In genomic region chr10:117341029-117341428, GRCm38 (mm10) we compare ENCODE assay signal across 28 mouse cellular contexts. TPM values are rescaled to one million over a fixed set of nuclear protein-coding genes. Genes with fewer than 3 reads are reported as not detected.
A peak's percentile ranks its signal among the peaks of the same experiment; 100 is the strongest.
DNase-seq lines count a peak whose midpoint lies in the region; ATAC-seq and TF ChIP-seq lines count a peak whose summit lies in the region.
"Had no signal": no experiment of that assay in that cellular context is flagged by ENCODE, and none has a peak within 500 bp of the region (broad histone marks: within the 10 kb centered on the region; RNA-seq: fewer than 3 reads in every experiment).

No protein-coding gene starts in this region.

- 38% methylated on average over 4 of the region's 4 CpGs for WGBS in forebrain, embryonic 15.5 days
- 87% methylated on average over 4 of the region's 4 CpGs for WGBS in forebrain, embryonic 11.5 days
- 63% methylated on average over 4 of the region's 4 CpGs for WGBS in lung, embryonic 14.5 days

- no peak overlapping the region for H3K4me2 ChIP-seq in forebrain, embryonic 15.5 days (replicated peaks)
- H3K4me2 ChIP-seq in forebrain, embryonic 11.5 days (ENCODE audit: low read depth, low read length, severe bottlenecking), result no peak overlapping the region
- no peak overlapping the region for H3K4me2 ChIP-seq in lung, embryonic 14.5 days
- H3K4me2 ChIP-seq: heart, embryonic 15.5 days; hindbrain, embryonic 15.5 days; intestine, embryonic 15.5 days; liver, embryonic 12.5 days; midbrain, embryonic 15.5 days had no signal

- H3K27ac ChIP-seq in forebrain, embryonic 15.5 days (replicated peaks), result no peak overlapping the region
- H3K27ac ChIP-seq in forebrain, embryonic 11.5 days (ENCODE audit: low read depth, low read length), result no peak overlapping the region
- no peak overlapping the region for H3K27ac ChIP-seq in lung, embryonic 14.5 days (ENCODE audit: low read depth)
- H3K27ac ChIP-seq: heart, embryonic 10.5 days; heart, embryonic 15.5 days; hindbrain, embryonic 15.5 days; intestine, embryonic 15.5 days; liver, embryonic 12.5 days; macrophage; midbrain, embryonic 15.5 days had no signal

- no peaks in the 10 kb centered on the region for H3K27me3 ChIP-seq in forebrain, embryonic 15.5 days
- H3K27me3 ChIP-seq in forebrain, embryonic 11.5 days (ENCODE audit: control insufficient read depth, insufficient read depth, low read length), result no peaks in the 10 kb centered on the region
- H3K27me3 ChIP-seq in lung, embryonic 14.5 days (ENCODE audit: insufficient read depth, low read length), result no peaks in the 10 kb centered on the region
- H3K27me3 ChIP-seq: heart, embryonic 15.5 days; hindbrain, embryonic 15.5 days; intestine, embryonic 15.5 days; liver, embryonic 12.5 days; midbrain, embryonic 15.5 days had no signal

- H3K4me1 ChIP-seq in forebrain, embryonic 15.5 days, result 0 out of 2 replicates have a peak, but pooled peaks cover 3% of the 10 kb centered on the region
- no peaks in the 10 kb centered on the region for H3K4me1 ChIP-seq in forebrain, embryonic 11.5 days (replicated peaks; ENCODE audit: control insufficient read depth, insufficient read depth, low read length)
- peaks cover 2% of the 10 kb centered on the region; the same call in 1 of the 2 replicates for H3K4me1 ChIP-seq in lung, embryonic 14.5 days (ENCODE audit: insufficient read depth)
- H3K4me1 ChIP-seq: hindbrain, embryonic 15.5 days; intestine, embryonic 15.5 days; liver, embryonic 12.5 days; midbrain, embryonic 15.5 days had no signal

- H3K4me3 ChIP-seq in forebrain, embryonic 15.5 days, result no peak overlapping the region
- no peak overlapping the region for H3K4me3 ChIP-seq in forebrain, embryonic 11.5 days (ENCODE audit: low read depth, low read length)
- no peak overlapping the region for H3K4me3 ChIP-seq in lung, embryonic 14.5 days (ENCODE audit: low read depth, low read length)
- H3K4me3 ChIP-seq: heart, embryonic 10.5 days; heart, embryonic 15.5 days; hindbrain, embryonic 15.5 days; intestine, embryonic 15.5 days; liver, embryonic 12.5 days; midbrain, embryonic 15.5 days had no signal

- TF ChIP-seq POLR2A in brain, embryonic 14.5 days (IDR thresholded peaks at IDR 0.05; ENCODE audit: borderline replicate concordance, extremely low read depth, insufficient read depth, insufficient read length, poor library complexity, severe bottlenecking), result no peak

- 0 out of 2 replicates have a peak, but pooled peaks cover 3% of the 10 kb centered on the region for H3K36me3 ChIP-seq in forebrain, embryonic 15.5 days
- H3K36me3 ChIP-seq in forebrain, embryonic 11.5 days (ENCODE audit: control insufficient read depth, insufficient read depth, low read length), result no peaks in the 10 kb centered on the region; the same call in 1 of the 2 replicates
- peaks cover 9% of the 10 kb centered on the region; the same call in 1 of the 2 replicates for H3K36me3 ChIP-seq in lung, embryonic 14.5 days (ENCODE audit: insufficient read depth)
- H3K36me3 ChIP-seq: heart, embryonic 15.5 days; hindbrain, embryonic 15.5 days; intestine, embryonic 15.5 days; midbrain, embryonic 15.5 days had no signal

- H3K9me3 ChIP-seq in forebrain, embryonic 15.5 days, result no peaks in the 10 kb centered on the region
- H3K9me3 ChIP-seq in forebrain, embryonic 11.5 days (ENCODE audit: control insufficient read depth, low read length), result no peaks in the 10 kb centered on the region
- no peaks in the 10 kb centered on the region for H3K9me3 ChIP-seq in lung, embryonic 14.5 days (ENCODE audit: low read depth, low read length)
- H3K9me3 ChIP-seq: heart, embryonic 10.5 days; heart, embryonic 15.5 days; hindbrain, embryonic 15.5 days; intestine, embryonic 15.5 days; liver, embryonic 12.5 days; midbrain, embryonic 15.5 days had no signal

- no peak for DNase-seq in forebrain, embryonic 11.5 days (ENCODE audit: low spot score)
- DNase-seq in lung, embryonic 14.5 days, result peak; percentile 35
- DNase-seq in lung, postnatal 36 days, result no peak
- peak; percentile 85 for DNase-seq in brain, embryonic 14.5 days (ENCODE audit: low read depth)
- no peak for DNase-seq in MN1 (ENCODE audit: low spot score)
- DNase-seq: adrenal gland, postnatal 25 days; cerebellum, adult 2 months; cerebellum, postnatal 14 days; kidney, adult 2 months; kidney, postnatal 36 days; left cerebral cortex, postnatal 4 days; liver, postnatal 0 days; right cerebral cortex, postnatal 25 days; thymus, postnatal 14 days had no signal

- H3K9ac ChIP-seq in forebrain, embryonic 15.5 days (replicated peaks), result no peak overlapping the region
- H3K9ac ChIP-seq in forebrain, embryonic 11.5 days (ENCODE audit: low read length), result no peak overlapping the region
- no peak overlapping the region for H3K9ac ChIP-seq in lung, embryonic 14.5 days
- H3K9ac ChIP-seq: heart, embryonic 15.5 days; hindbrain, embryonic 15.5 days; intestine, embryonic 15.5 days; liver, embryonic 12.5 days; liver, postnatal 0 days; midbrain, embryonic 15.5 days had no signal

- ATAC-seq in forebrain, embryonic 15.5 days (replicated peaks), result peak; percentile 57
- ATAC-seq in forebrain, embryonic 11.5 days (replicated peaks; ENCODE audit: low FRiP score), result no peak
- no peak for ATAC-seq in lung, embryonic 14.5 days (ENCODE audit: insufficient read depth)
- ATAC-seq in granulocyte monocyte progenitor cell, adult 5-6 weeks (replicated peaks; ENCODE audit: poor library complexity, severe bottlenecking), result peak; percentile 20; the same call in 1 of the 2 replicates
- ATAC-seq: CD4-positive, CD25-positive, alpha-beta regulatory T cell, adult 4 months; intestine, embryonic 15.5 days; liver, embryonic 12.5 days; liver, postnatal 0 days; lung, postnatal 0 days; midbrain, embryonic 15.5 days had no signal

- TF ChIP-seq CTCF in lung, embryonic 14.5 days (IDR thresholded peaks at IDR 0.05; ENCODE audit: low read depth), result no peak
- TF ChIP-seq CTCF in brain, embryonic 14.5 days (IDR thresholded peaks at IDR 0.05; ENCODE audit: borderline replicate concordance, extremely low read depth, insufficient read depth, insufficient read length), result no peak

RNA-seq across cellular contexts. Expression of gene Cpsf6, which starts 38.8 kb away (rescaled TPM):
- 201 and 205 TPM in 2 replicates for polyA plus RNA-seq in forebrain, embryonic 15.5 days (2015; fragmentation: Nextera tagmentation; extraction: Ambion mirVana)
- polyA plus RNA-seq in forebrain, embryonic 11.5 days (2014; fragmentation: Nextera tagmentation; extraction: Ambion mirVana), result 275 and 282 TPM in 2 replicates
- polyA plus RNA-seq in lung, embryonic 14.5 days (2014; fragmentation: Nextera tagmentation; extraction: Ambion mirVana), result 186 and 201 TPM in 2 replicates
- 149 and 198 TPM in 2 replicates for polyA plus RNA-seq in brain, embryonic 14.5 days (2012; rRNA removed)
- total RNA-seq in granulocyte monocyte progenitor cell, adult 5-6 weeks (2014; fragmentation: Nextera tagmentation), result 94.2 and 139 TPM in 2 replicates
- total RNA-seq in granulocyte monocyte progenitor cell, adult 5-6 weeks (2017), result 119 and 124 TPM in 2 replicates

RNA-seq across cellular contexts. Expression of gene Lyz1, which starts 48.4 kb away (rescaled TPM):
- polyA plus RNA-seq in forebrain, embryonic 15.5 days (2015; fragmentation: Nextera tagmentation; extraction: Ambion mirVana), result not detected in 2 replicates
- not detected in 2 replicates for polyA plus RNA-seq in forebrain, embryonic 11.5 days (2014; fragmentation: Nextera tagmentation; extraction: Ambion mirVana)
- not detected in 2 replicates for polyA plus RNA-seq in lung, embryonic 14.5 days (2014; fragmentation: Nextera tagmentation; extraction: Ambion mirVana)
- 0.10 and 0.19 TPM in 2 replicates for polyA plus RNA-seq in brain, embryonic 14.5 days (2012; rRNA removed)
- total RNA-seq in granulocyte monocyte progenitor cell, adult 5-6 weeks (2014; fragmentation: Nextera tagmentation), result not detected in 2 replicates
- total RNA-seq in granulocyte monocyte progenitor cell, adult 5-6 weeks (2017), result 0.22 and 0.41 TPM in 2 replicates
- total RNA-seq: megakaryocyte-erythroid progenitor cell, adult 5-6 weeks had no signal
- polyA plus RNA-seq: CD4-positive, CD25-positive, alpha-beta regulatory T cell, adult 4 months; embryonic facial prominence, embryonic 11.5 days; hindbrain, embryonic 15.5 days; kidney, embryonic 16.5 days; liver, embryonic 12.5 days; midbrain, embryonic 15.5 days had no signal

RNA-seq across cellular contexts. Expression of gene Lyz2, which starts 58.9 kb away (rescaled TPM):
- polyA plus RNA-seq in forebrain, embryonic 15.5 days (2015; fragmentation: Nextera tagmentation; extraction: Ambion mirVana), result 15.7 and 18.2 TPM in 2 replicates
- 10.8 and 11.1 TPM in 2 replicates for polyA plus RNA-seq in forebrain, embryonic 11.5 days (2014; fragmentation: Nextera tagmentation; extraction: Ambion mirVana)
- 105 and 131 TPM in 2 replicates for polyA plus RNA-seq in lung, embryonic 14.5 days (2014; fragmentation: Nextera tagmentation; extraction: Ambion mirVana)
- 9.6 and 13.5 TPM in 2 replicates for polyA plus RNA-seq in brain, embryonic 14.5 days (2012; rRNA removed)
- 190 and 288 TPM in 2 replicates for total RNA-seq in granulocyte monocyte progenitor cell, adult 5-6 weeks (2014; fragmentation: Nextera tagmentation)
- total RNA-seq in granulocyte monocyte progenitor cell, adult 5-6 weeks (2017), result 714 and 744 TPM in 2 replicates

Comparison
In these comparisons a context has a peak if more than half of its experiments do, and no peak if none do; other contexts are left out.
1. ATAC-seq: peak in forebrain, embryonic 15.5 days (single experiment) and granulocyte monocyte progenitor cell, adult 5-6 weeks (single experiment); none in forebrain, embryonic 11.5 days (single experiment) and lung, embryonic 14.5 days (single experiment).
2. DNase-seq: peak in lung, embryonic 14.5 days (single experiment) and brain, embryonic 14.5 days (single experiment); none in forebrain, embryonic 11.5 days (single experiment), lung, postnatal 36 days (single experiment) and MN1 (single experiment).